Mouse (Mus musculus): Measurements from ENCODE around the gene Krtap19-1. TPM values are rescaled to one million over a fixed set of nuclear protein-coding genes. Genes with fewer than 3 reads are reported as not detected.
A peak's percentile ranks its signal among the peaks of the same experiment; 100 is the strongest.

Krtap19-1 gene
- polyA plus RNA-seq, 2 experiments, result not detected

DNA sequence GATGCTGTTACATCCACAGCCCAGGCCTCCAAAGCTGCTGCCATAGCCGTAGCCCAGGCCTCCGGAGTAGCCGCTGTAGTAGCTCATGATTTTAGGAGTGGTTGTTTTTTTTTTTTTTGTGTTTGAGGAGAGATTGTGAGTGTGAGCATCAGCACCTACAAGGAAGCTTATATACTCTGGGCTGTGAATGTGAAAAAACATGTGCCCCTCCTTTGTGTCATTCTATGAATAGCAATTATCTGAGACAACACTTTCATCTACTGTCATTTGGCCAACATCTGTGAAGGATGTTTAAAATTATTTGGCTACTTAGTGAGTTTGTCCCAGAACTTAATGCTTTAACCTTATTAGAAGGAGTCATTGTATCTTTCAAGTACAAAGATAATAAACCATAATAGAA, 5.0 kb upstream of the Krtap19-1 start, which contains the start of gene Krtap19-2:
Krtap19-2 (minus strand) TSS at position 101 of the 400 bp plus-strand sequence.
- H3K36me3 ChIP-seq (replicated peaks; ENCODE audit: control insufficient read depth, insufficient read depth, low read depth), result no peaks in the 10 kb centered on the region
- H3K27ac ChIP-seq, result no peak within 1 kb of the TSS
- no peak within 1 kb of the TSS for H3K4me2 ChIP-seq (ENCODE audit: low read depth)
- H3K4me3 ChIP-seq (ENCODE audit: insufficient read depth in 1 of 2, low read depth in 2 of 2, low read length in 2 of 2), result no peak within 1 kb of the TSS
- DNase-seq (ENCODE audit: low read depth in 3 of 3, low spot score in 3 of 3) (no peak), ATAC-seq (ENCODE audit: insufficient read depth) (no peak)
- no peaks in the 10 kb centered on the region for H3K9me3 ChIP-seq (ENCODE audit: control insufficient read depth, low read length)
- H3K27me3 ChIP-seq (ENCODE audit: control insufficient read depth, insufficient read depth, low read length), result no peaks in the 10 kb centered on the region
- no peak within 1 kb of the TSS for H3K9ac ChIP-seq (replicated peaks)
- no peak for TF ChIP-seq CTCF (IDR thresholded peaks at IDR 0.05; ENCODE audit: low read depth)
- TF ChIP-seq EP300 (IDR thresholded peaks at IDR 0.05; ENCODE audit: low read depth), result no peak
- no peaks in the 10 kb centered on the region for H3K4me1 ChIP-seq (replicated peaks; ENCODE audit: control insufficient read depth in 2 of 2, insufficient read depth in 2 of 2, low read length in 1 of 2)
- WGBS (ENCODE audit: insufficient replicate concordance), result 77% methylated on average over 3 of the region's 3 CpGs

DNA sequence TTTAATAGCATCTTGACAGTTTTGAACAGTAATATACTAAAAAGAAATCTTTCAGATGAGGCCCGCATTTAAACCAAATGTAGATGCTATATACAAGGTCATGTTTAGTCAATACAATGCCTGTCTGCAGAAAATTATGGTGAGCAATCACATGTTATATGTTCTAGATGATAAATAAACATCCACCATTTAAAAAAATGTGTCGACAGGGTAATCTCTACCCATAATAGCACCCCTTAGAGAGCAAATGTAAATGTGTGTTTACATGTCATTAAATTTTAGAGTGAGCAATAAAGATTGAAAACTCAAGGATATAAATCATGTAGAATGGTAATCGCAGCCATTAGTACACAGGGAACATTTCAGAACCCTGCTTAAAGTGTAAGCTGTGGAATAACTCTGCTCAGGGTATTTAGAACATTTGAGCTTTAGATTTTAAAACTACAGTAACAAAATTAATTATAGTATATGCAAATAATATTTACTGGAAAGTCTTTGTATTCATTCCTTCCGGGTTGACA, 4.3 kb downstream of the Krtap19-1 start:
- Histone ChIP-seq H3K4me1 (replicated peaks; ENCODE audit: control insufficient read depth in 2 of 2, insufficient read depth in 2 of 2, low read length in 1 of 2) (no peaks in the 10 kb centered on the region), H3K36me3 (replicated peaks; ENCODE audit: control insufficient read depth, insufficient read depth, low read depth) (no peaks in the 10 kb centered on the region), H3K9me3 (ENCODE audit: control insufficient read depth, low read length) (no peaks in the 10 kb centered on the region), H3K27ac (no peak overlapping the region), H3K9ac (replicated peaks) (no peak overlapping the region), H3K4me2 (ENCODE audit: low read depth) (no peak overlapping the region), H3K4me3 (ENCODE audit: insufficient read depth in 1 of 2, low read depth in 2 of 2, low read length in 2 of 2) (no peak overlapping the region), H3K27me3 (ENCODE audit: control insufficient read depth, insufficient read depth, low read length) (no peaks in the 10 kb centered on the region)
- no peak for DNase-seq (ENCODE audit: low read depth in 3 of 3, low spot score in 3 of 3)
- TF ChIP-seq EP300 (IDR thresholded peaks at IDR 0.05; ENCODE audit: low read depth) (no peak), CTCF (IDR thresholded peaks at IDR 0.05; ENCODE audit: low read depth) (no peak)
- ATAC-seq (ENCODE audit: insufficient read depth), result no peak
- WGBS (ENCODE audit: insufficient replicate concordance), result 63% methylated on average over 4 of the region's 4 CpGs

DNA sequence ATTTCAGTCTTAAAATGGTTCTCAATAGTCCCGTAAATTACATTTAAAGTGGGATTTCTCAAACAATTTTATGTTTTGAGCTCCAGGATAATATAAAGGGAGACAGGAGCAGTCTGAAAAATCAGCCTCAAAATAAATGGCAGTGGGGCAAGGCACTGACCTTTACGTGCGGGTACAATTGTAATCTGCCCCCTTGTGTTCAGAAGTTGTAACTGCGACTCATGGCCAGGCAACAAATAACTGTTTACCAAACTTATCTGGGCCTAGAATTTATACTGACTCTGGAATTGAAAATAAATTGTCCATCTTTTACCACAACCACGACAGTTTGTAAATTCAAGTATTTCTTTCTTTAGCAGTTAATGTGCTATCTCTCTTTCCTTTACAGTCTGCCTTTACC, 17.8 kb downstream of the Krtap19-1 start:
- TF ChIP-seq CTCF (IDR thresholded peaks at IDR 0.05; ENCODE audit: low read depth), result peak; percentile 54
- no peak for TF ChIP-seq EP300 (IDR thresholded peaks at IDR 0.05; ENCODE audit: low read depth)
- Histone ChIP-seq H3K4me1 (replicated peaks; ENCODE audit: control insufficient read depth in 2 of 2, insufficient read depth in 2 of 2, low read length in 1 of 2) (0 out of 4 replicates have a peak, but pooled peaks cover 0 to 2% of the 10 kb centered on the region in 2 experiments), H3K9ac (replicated peaks) (no peak overlapping the region), H3K27ac (no peak overlapping the region), H3K9me3 (ENCODE audit: control insufficient read depth, low read length) (no peaks in the 10 kb centered on the region), H3K4me3 (ENCODE audit: insufficient read depth in 1 of 2, low read depth in 2 of 2, low read length in 2 of 2) (no peak overlapping the region), H3K36me3 (replicated peaks; ENCODE audit: control insufficient read depth, insufficient read depth, low read depth) (no peaks in the 10 kb centered on the region), H3K27me3 (ENCODE audit: control insufficient read depth, insufficient read depth, low read length) (no peaks in the 10 kb centered on the region), H3K4me2 (ENCODE audit: low read depth) (no peak overlapping the region)
- ATAC-seq (ENCODE audit: insufficient read depth) (no peak), DNase-seq (ENCODE audit: low read depth in 3 of 3, low spot score in 3 of 3) (no peak)
- WGBS (ENCODE audit: insufficient replicate concordance), result 8% methylated on average over 5 of the region's 5 CpGs

DNA sequence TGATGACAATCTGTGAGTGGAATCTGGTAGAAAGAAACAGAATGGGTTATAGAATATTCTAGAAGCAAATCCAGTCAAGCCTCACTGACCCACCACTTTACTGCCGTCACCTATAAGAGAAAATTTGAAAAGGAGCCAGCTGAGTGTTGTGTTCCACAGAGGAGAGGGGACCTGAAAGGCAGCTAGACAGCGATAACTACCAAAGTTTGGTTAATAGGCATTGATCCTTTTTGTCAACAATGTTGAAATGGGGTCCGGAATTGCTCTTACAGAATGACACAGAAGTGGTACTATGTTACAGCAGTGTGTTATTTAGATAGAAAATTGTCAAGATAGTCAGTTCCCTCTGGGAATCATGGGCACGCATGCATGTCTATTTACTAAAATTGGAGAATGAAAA, 20.7 kb downstream of the Krtap19-1 start:
- 60% methylated on average over 4 of the region's 4 CpGs for WGBS (ENCODE audit: insufficient replicate concordance)
- Histone ChIP-seq H3K27me3 (ENCODE audit: control insufficient read depth, insufficient read depth, low read length) (no peaks in the 10 kb centered on the region), H3K27ac (no peak overlapping the region), H3K4me1 (replicated peaks; ENCODE audit: control insufficient read depth in 2 of 2, insufficient read depth in 2 of 2, low read length in 1 of 2) (0 out of 4 replicates have a peak, but pooled peaks cover 0 to 2% of the 10 kb centered on the region in 2 experiments), H3K9me3 (ENCODE audit: control insufficient read depth, low read length) (no peaks in the 10 kb centered on the region), H3K9ac (replicated peaks) (no peak overlapping the region), H3K36me3 (replicated peaks; ENCODE audit: control insufficient read depth, insufficient read depth, low read depth) (no peaks in the 10 kb centered on the region), H3K4me2 (ENCODE audit: low read depth) (no peak overlapping the region), H3K4me3 (ENCODE audit: insufficient read depth in 1 of 2, low read depth in 2 of 2, low read length in 2 of 2) (no peak overlapping the region)
- no peak for ATAC-seq (ENCODE audit: insufficient read depth)
- no peak for DNase-seq (ENCODE audit: low read depth in 3 of 3, low spot score in 3 of 3)
- no peak for TF ChIP-seq EP300 (IDR thresholded peaks at IDR 0.05; ENCODE audit: low read depth)
- no peak for TF ChIP-seq CTCF (IDR thresholded peaks at IDR 0.05; ENCODE audit: low read depth)

DNA sequence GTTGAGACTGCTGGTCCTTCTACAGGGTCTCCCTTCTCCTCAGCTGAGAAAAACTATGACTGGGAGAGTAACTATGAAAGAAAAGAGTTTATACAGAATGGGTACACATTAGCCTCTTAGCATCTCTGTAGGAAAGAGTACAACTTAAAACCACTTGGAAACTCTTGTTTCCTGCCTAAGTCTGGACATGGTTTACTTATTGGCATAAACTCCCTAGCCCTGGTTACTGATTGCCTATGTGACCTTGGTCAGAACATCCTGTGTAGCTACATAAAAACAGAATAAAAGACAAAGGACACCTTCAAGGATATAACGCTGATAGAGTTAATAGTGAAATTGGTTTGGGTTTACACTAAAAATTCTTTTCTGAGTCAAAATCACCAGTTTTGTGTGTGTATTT, 21.8 kb downstream of the Krtap19-1 start:
- WGBS (ENCODE audit: insufficient replicate concordance), result 82% methylated on average over 1 of the region's 1 CpGs
- H3K9me3 ChIP-seq (ENCODE audit: control insufficient read depth, low read length), result no peaks in the 10 kb centered on the region
- H3K27me3 ChIP-seq (ENCODE audit: control insufficient read depth, insufficient read depth, low read length), result no peaks in the 10 kb centered on the region
- no peak overlapping the region for H3K4me3 ChIP-seq (ENCODE audit: insufficient read depth in 1 of 2, low read depth in 2 of 2, low read length in 2 of 2)
- H3K9ac ChIP-seq (replicated peaks), result no peak overlapping the region
- H3K27ac ChIP-seq, result no peak overlapping the region
- ATAC-seq (ENCODE audit: insufficient read depth), result no peak
- no peak for DNase-seq (ENCODE audit: low read depth in 3 of 3, low spot score in 3 of 3)
- H3K36me3 ChIP-seq (replicated peaks; ENCODE audit: control insufficient read depth, insufficient read depth, low read depth), result no peaks in the 10 kb centered on the region
- TF ChIP-seq CTCF (IDR thresholded peaks at IDR 0.05; ENCODE audit: low read depth) (no peak), EP300 (IDR thresholded peaks at IDR 0.05; ENCODE audit: low read depth) (no peak)
- H3K4me2 ChIP-seq (ENCODE audit: low read depth), result no peak overlapping the region
- 0 out of 4 replicates have a peak, but pooled peaks cover 0 to 4% of the 10 kb centered on the region in 2 experiments for H3K4me1 ChIP-seq (replicated peaks; ENCODE audit: control insufficient read depth in 2 of 2, insufficient read depth in 2 of 2, low read length in 1 of 2)
